Mouse (Mus musculus) forebrain, postnatal 0 days (tissue): ENCODE measurements at regions not wholly inside any gene's neighbourhood (a gene's known extent, or its start where the extent isn't known, plus 50 kb on each side); places are given as distances from the start of the nearest gene placed in this dataset.

Experiments used
- ATAC-seq: fragments of 200-750 bp; cut with Nextera tagmentation; 2 replicates; pipeline ENCODE4 v1.8.0; 2017; ENCODE audit warnings: mild to moderate bottlenecking, moderate library complexity
- DNase-seq: peaks from one replicate; pipeline ENCODE4 v3.0.0-alpha.2; 2015
- H3K27ac ChIP-seq: fragments of 300-500 bp; sonication (generic); 2 replicates; pipeline ENCODE4 v1.5.1; 2014; ENCODE audit warnings: low read depth, mild to moderate bottlenecking, antibody characterized with exemption, low read length, moderate library complexity, mixed read lengths
- H3K27me3 ChIP-seq: fragments of 300-500 bp; sonication (generic); 2 replicates; pipeline ENCODE4 v1.6.1; 2014; ENCODE audit warnings: mild to moderate bottlenecking, low read length, mixed read lengths; ENCODE audit not compliant: insufficient read depth
- H3K36me3 ChIP-seq: fragments of 300-500 bp; sonication (generic); 2 replicates; pipeline ENCODE4 v1.6.1; 2014; ENCODE audit warnings: mild to moderate bottlenecking, moderate library complexity; ENCODE audit not compliant: insufficient read depth
- H3K4me1 ChIP-seq: fragments of 300-500 bp; sonication (generic); 2 replicates; pipeline ENCODE4 v1.6.1; 2014; ENCODE audit warnings: antibody characterized with exemption; ENCODE audit not compliant: insufficient read depth
- H3K4me2 ChIP-seq: fragments of 300-500 bp; sonication (generic); 2 replicates; pipeline ENCODE4 v1.6.1; 2014; ENCODE audit warnings: low read depth, mild to moderate bottlenecking, moderate library complexity
- H3K4me3 ChIP-seq: fragments of 300-500 bp; sonication (generic); 2 replicates; pipeline ENCODE4 v1.5.1; 2014; ENCODE audit warnings: low read depth, low read length, mixed read lengths
- H3K9ac ChIP-seq: fragments of 300-500 bp; sonication (generic); 2 replicates; pipeline ENCODE4 v1.6.1; 2014; ENCODE audit warnings: mild to moderate bottlenecking
- H3K9me3 ChIP-seq: fragments of 300-500 bp; sonication (generic); 2 replicates; pipeline ENCODE4 v1.6.1; 2016; ENCODE audit warnings: low read length
- CTCF ChIP-seq: sonication (generic); IDR thresholded peaks from 2 replicates; pipeline ENCODE4 v1.5.1; 2016; ENCODE audit warnings: antibody characterized with exemption, control low read depth, low read depth
- WGBS: fragments of 180-500 bp; shearing (Covaris S2); extraction: QIAGEN DNeasy Blood & Tissue Kit; methylation state at CpG from one replicate; pipeline ENCODE4 v1.1.7; 2014; 5-methylcytosine and 5-hydroxymethylcytosine counted together

DNA sequence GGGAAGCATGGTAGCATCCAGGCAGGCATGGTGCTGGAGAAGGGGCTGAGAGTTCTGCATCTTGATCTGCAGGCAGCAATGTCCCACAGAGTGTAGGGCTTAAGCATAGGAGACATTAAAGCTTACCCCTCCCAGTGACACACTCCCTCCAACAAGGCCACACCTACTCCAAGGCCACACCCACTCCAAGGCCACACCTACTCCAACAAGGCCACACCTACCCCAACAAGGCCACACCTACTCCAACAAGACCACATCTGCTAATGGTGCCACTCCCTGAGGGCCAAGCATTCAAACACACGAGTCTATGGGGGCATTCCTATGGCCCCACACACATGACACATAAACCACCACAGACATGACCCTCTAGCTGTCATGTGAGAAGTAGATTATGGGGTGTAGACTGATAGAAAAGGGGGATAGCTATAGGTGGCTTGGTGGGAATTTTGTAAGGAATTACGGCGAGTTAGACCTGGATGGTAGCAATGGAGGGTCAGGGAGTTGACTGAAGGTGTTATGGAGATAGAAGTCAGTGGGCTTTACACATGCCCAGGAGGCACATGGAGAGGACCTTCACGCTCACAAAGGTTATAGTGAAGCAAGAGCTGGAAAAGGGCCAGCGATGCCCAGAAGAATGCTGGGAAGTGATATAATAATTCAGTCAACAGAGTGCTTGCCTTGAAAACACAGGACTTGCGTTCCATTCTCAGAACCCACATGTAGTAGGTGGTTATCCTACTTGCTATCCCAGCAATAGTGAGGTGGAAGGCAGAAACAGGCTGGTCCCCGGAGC lies 179.8 kb downstream of the Shq1 start:
- no peaks in the 10 kb centered on the region for H3K9me3 ChIP-seq
- WGBS, result 94% methylated on average over 7 of the region's 7 CpGs
- no peak overlapping the region for H3K9ac ChIP-seq
- no peak for TF ChIP-seq CTCF
- no peak for ATAC-seq
- H3K4me1 ChIP-seq, result no peaks in the 10 kb centered on the region
- H3K27me3 ChIP-seq, result no peaks in the 10 kb centered on the region
- H3K4me2 ChIP-seq, result no peak overlapping the region
- H3K36me3 ChIP-seq, result no peaks in the 10 kb centered on the region
- DNase-seq, result no peak
- H3K27ac ChIP-seq, result no peak overlapping the region
- no peak overlapping the region for H3K4me3 ChIP-seq

DNA sequence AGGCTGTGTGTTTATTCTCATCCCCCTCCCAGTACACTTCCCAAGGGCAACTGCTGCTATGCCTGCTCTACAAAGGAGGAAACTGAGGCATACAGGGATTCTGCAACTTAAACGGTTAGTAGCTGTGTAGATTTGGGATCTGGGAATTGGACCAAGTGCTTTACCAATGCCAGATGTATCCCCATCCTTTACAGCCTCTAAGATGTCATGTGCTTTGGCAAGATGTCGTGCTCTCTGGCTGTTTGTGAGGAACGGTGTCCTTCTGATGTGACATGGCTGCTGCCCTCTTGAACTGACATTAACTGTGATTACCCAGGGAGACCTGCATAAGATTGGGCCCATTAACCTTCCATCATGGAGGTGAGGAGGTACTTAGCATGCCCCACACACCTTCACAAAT lies 187.1 kb downstream of the Shq1 start:
- TF ChIP-seq CTCF, result no peak
- no peaks in the 10 kb centered on the region for H3K27me3 ChIP-seq
- no peak for ATAC-seq
- no peaks in the 10 kb centered on the region for H3K9me3 ChIP-seq
- WGBS, result 83% methylated on average over 3 of the region's 3 CpGs
- no peak overlapping the region for H3K27ac ChIP-seq
- H3K4me2 ChIP-seq, result no peak overlapping the region
- H3K4me3 ChIP-seq, result no peak overlapping the region
- H3K36me3 ChIP-seq, result no peaks in the 10 kb centered on the region
- no peak for DNase-seq
- H3K4me1 ChIP-seq, result no peaks in the 10 kb centered on the region
- H3K9ac ChIP-seq, result no peak overlapping the region

DNA sequence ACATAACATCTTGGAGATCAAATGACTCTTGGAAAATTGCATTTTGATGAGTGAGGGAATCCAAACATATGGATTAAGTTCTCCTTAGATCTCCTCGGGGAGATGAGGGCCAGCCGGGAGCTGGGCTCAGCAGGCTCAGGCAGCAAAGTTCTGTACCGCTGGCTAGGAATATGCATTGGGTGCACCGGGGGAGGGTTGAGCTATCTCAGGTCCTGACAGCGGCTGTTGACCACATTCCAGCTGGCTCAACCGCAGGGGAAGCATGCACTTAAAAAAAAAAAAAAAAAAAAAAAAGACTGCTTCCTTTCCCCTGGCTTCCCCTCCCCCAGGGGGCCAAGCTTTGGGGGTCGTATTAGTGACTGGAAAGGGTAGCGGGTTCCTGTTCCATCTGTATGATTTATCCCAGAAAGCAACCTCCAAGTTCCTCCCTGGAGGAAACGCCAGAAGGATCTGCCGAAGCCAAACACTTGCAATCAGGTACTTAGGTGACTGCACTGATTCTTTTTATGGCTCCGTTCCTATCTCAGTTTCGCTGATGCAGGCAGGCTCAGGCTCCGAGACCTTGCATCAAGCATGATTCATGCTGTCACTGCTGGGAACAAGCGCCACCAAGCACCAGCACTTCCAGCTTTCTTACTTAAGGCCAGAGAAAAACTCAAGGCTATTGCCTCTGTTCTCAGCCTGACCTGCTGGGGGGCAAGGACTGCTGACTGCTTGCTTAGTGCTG lies 187.7 kb downstream of the Shq1 start:
- no peak overlapping the region for H3K9ac ChIP-seq
- no peaks in the 10 kb centered on the region for H3K36me3 ChIP-seq
- no peak for ATAC-seq
- no peaks in the 10 kb centered on the region for H3K4me1 ChIP-seq
- no peaks in the 10 kb centered on the region for H3K27me3 ChIP-seq
- 24% methylated on average over 14 of the region's 14 CpGs for WGBS
- no peaks in the 10 kb centered on the region for H3K9me3 ChIP-seq
- H3K4me3 ChIP-seq, result no peak overlapping the region
- no peak for DNase-seq
- H3K27ac ChIP-seq, result no peak overlapping the region
- TF ChIP-seq CTCF, result no peak
- H3K4me2 ChIP-seq, result no peak overlapping the region

DNA sequence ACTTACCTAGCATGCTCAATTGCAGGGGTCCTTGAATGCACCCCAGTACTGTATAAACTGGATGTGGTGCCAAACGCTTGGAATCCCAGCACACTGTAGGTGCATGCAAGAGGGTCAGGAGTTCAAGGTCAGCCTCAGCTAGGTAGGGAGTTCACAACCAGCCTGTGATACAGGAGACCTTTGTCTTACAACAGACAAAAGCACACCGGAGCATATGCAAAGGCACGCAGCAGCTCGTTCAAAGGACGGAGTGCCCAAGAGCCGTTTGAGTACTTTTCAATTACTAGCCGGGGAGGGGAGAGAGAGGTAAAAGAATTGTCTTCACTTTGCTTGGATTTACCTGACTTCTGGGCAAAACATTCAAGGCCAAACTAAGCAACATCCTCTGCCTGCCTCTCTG lies 188.4 kb downstream of the Shq1 start:
- WGBS, result 24% methylated on average over 7 of the region's 7 CpGs
- ATAC-seq, result no peak
- H3K27ac ChIP-seq, result no peak overlapping the region
- H3K9me3 ChIP-seq, result no peaks in the 10 kb centered on the region
- H3K9ac ChIP-seq, result no peak overlapping the region
- no peak overlapping the region for H3K4me3 ChIP-seq
- H3K36me3 ChIP-seq, result no peaks in the 10 kb centered on the region
- no peaks in the 10 kb centered on the region for H3K4me1 ChIP-seq
- no peak overlapping the region for H3K4me2 ChIP-seq
- DNase-seq, result no peak
- no peaks in the 10 kb centered on the region for H3K27me3 ChIP-seq
- TF ChIP-seq CTCF, result no peak

DNA sequence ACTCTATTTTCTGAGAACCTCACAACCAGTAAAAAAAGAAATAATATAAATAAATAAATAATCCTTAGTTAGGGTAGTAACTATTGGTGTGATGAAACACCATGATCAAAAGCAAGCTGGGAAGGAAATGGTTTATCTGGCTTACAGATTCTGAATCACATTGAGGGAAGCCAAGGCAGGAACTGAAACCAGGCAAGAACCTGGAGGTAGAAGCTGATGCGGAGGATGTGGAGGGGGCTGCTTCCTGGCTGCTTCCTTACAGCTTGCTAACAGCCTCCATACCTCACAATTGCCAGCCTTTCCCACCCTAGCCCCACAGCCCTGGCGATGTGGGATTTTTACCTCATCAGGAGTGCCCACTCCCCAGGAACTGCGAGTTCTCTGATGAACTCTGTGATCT lies 190.4 kb downstream of the Shq1 start:
- TF ChIP-seq CTCF, result no peak
- Histone ChIP-seq H3K27me3 (no peaks in the 10 kb centered on the region), H3K4me2 (no peak overlapping the region), H3K4me3 (no peak overlapping the region), H3K4me1 (no peaks in the 10 kb centered on the region), H3K9me3 (no peaks in the 10 kb centered on the region), H3K36me3 (no peaks in the 10 kb centered on the region), H3K9ac (no peak overlapping the region), H3K27ac (no peak overlapping the region)
- DNase-seq (no peak), ATAC-seq (no peak)
- WGBS, result 94% methylated on average over 3 of the region's 3 CpGs

DNA sequence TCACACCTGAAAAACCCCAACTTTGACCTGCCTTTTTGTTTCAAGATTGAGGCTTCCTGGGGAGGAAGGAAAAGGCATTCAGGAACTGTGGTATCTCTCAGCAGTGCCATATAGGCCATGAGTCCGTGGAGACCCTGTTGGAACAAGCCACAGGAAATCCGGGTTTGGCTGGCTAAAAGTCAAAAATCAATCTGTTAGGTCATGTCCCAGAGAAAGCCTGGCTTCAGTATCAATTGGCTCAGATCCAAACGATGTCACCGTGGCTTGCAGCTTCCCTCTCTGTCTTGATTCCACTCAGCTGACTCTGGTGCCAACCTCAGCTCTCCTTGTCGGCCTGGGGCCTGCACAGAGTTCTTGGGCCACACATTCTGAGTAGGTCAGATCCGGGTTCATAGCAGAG lies 191.1 kb downstream of the Shq1 start:
- H3K36me3 ChIP-seq, result no peaks in the 10 kb centered on the region
- TF ChIP-seq CTCF, result no peak
- no peaks in the 10 kb centered on the region for H3K9me3 ChIP-seq
- 49% methylated on average over 6 of the region's 6 CpGs for WGBS
- DNase-seq, result no peak
- H3K27ac ChIP-seq, result no peak overlapping the region
- no peak overlapping the region for H3K9ac ChIP-seq
- H3K27me3 ChIP-seq, result no peaks in the 10 kb centered on the region
- ATAC-seq, result no peak
- no peak overlapping the region for H3K4me2 ChIP-seq
- no peaks in the 10 kb centered on the region for H3K4me1 ChIP-seq
- no peak overlapping the region for H3K4me3 ChIP-seq

DNA sequence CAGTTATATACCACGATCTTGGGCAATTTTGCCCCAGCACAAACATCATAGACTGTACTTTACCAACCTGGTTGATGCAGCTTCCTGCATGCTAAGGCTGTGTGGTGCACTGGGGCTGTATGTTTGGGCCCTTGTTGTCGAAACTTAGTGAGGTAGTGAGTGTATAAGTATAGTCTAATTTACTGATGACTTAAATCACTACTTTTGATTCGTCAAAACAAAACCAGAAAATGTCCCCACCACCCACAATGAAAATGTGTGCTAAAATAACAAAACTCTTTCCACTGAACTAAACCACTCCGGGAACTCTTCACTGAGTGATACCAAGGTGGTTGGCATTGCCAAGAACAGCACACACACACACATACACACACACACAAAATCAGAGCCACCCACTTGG lies 191.5 kb downstream of the Shq1 start:
- no peaks in the 10 kb centered on the region for H3K4me1 ChIP-seq
- no peaks in the 10 kb centered on the region for H3K9me3 ChIP-seq
- H3K4me2 ChIP-seq, result no peak overlapping the region
- ATAC-seq, result no peak
- no peaks in the 10 kb centered on the region for H3K27me3 ChIP-seq
- DNase-seq, result no peak
- 88% methylated on average over 4 of the region's 4 CpGs for WGBS
- no peak overlapping the region for H3K9ac ChIP-seq
- TF ChIP-seq CTCF, result no peak
- H3K4me3 ChIP-seq, result no peak overlapping the region
- no peak overlapping the region for H3K27ac ChIP-seq
- H3K36me3 ChIP-seq, result no peaks in the 10 kb centered on the region
